Mouse (Mus musculus): ENCODE results near the gene Klk1b21.
"Not testable (repeated sequence)": the region's sequence is repeated elsewhere in the genome, so short reads cannot be mapped to it uniquely, and the experiment has no call there.

Gene Klk1b21

DNA sequence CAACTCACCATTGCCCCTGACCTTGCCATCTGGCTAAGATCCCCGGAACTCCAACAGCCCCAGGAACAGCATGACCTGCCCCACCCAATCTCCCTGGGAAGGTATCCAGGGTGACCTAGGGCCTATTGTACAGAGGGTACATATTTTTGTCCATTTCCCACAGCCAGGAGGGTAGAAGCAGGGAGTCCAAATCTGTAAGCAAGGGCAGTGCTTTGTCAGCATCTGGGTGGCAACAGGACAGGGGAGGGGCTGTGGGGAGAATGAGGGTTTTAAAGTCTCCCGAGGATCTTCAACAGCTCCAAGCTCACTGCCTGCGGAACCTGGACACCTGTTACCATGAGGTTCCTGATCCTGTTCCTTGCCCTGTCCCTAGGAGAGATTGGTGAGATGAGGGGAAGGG lies at the start of gene Klk1b21:
Klk1b21 (plus strand) TSS at position 301 of the 400 bp plus-strand sequence.
- DNase-seq (ENCODE audit: low spot score in 2 of 2): not testable (repeated sequence)

GRCm38 (mm10) chr7:44072117-44072516 lies 30.0 kb upstream of the Klk1b21 start:
- no peak for DNase-seq (ENCODE audit: low spot score in 2 of 2)

DNA sequence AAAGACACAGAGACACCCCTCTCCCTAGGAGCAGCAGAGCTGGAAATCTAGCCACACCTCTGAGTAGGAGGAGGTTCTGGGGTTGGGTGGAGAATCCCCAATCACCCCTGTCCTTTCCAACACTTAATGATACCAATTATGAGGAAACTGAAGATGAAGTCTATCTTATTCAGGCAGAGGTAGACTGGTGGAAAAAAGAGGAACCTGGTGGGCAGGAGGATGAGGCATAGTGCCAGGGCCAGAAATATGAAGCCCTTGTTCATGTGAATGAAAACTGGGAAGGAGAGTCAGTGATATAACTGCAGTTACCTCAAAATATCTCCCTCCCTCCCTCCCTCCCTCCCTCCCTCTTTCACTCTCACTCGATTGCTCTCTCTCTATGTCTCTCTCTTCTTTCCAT lies 24.4 kb upstream of the Klk1b21 start:
- no peak for DNase-seq (ENCODE audit: low spot score in 2 of 2)

DNA sequence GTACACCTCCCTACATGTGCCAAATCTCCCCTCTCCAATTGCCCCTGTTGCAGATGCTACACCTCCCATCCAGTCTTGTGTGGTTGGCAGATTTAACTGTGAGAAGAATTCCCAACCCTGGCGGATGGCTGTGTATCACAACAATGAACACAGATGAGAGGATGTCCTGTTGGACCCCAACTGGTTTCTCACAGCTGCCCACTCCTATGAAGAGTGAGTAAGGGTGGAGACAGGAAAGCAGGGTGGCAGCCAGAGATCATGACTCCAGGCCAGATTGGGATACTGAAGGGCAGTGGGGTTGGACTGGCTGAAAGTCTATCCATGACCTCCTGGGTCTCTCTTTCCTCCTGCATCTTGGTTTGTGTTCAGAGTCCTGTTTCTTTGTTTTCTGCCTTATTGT lies 6.0 kb upstream of the Klk1b21 start:
- DNase-seq (ENCODE audit: low spot score in 2 of 2): no peak

DNA sequence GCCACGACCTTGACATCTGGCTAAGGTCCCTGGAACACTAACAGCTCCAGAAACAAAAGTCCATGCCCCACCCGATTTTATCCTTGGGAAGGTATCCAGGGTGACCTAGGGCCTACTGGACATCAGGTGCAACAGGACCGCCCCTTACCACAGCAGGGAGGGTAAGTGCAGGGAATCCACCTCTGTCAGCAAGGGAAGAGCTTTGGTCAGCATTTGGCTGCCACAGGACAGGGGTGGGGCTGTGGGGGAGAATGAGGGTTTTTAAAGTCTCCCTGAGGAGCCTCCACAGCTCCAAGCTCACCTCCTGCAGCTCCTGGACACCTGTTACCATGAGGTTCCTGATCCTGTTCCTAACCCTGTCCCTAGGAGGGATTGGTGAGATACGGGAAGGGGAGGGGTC lies 10.2 kb downstream of the Klk1b21 start, which contains the start of gene Klk1b22:
Klk1b22 (plus strand) TSS at position 301 of the 400 bp plus-strand sequence.
- no peak for DNase-seq (ENCODE audit: low spot score in 2 of 2)

DNA sequence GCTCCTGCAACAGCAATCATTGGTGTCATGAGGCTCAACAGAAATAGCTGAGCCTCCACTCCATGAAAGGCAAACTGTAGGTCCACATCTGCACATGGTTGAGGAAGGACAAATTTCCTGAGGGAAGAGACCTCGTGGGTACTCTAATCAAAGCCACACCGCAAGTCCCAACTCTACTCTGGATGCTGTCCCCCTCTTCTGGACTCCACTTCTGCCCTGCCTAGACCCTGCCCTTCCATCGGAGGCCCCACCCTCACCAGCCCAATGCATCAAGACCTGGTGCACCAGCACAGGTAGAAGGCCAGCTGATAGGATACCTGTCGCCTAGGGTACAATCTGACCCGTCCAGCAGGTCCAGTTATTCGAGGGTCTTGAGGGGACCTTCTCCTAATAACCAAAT lies 21.3 kb downstream of the Klk1b21 start:
- no peak for DNase-seq (ENCODE audit: low spot score in 2 of 2)

- DNase-seq (ENCODE audit: low spot score in 2 of 2): no peak
Measured at GRCm38 (mm10) chr7:44136467-44136866, 34.3 kb downstream of the Klk1b21 start, which contains the start of gene Klk1b16. Klk1b16 (plus strand) TSS chr7:44136767.
